Mouse (Mus musculus): ENCODE measurements at regions not wholly inside any gene's neighbourhood (a gene's known extent, or its start where the extent isn't known, plus 50 kb on each side); places are given as distances from the start of the nearest gene placed in this dataset.

- no peaks in the 10 kb centered on the region for H3K27me3 ChIP-seq
- no peak overlapping the region for H3K4me2 ChIP-seq
- H3K9ac ChIP-seq, result no peak overlapping the region
- ATAC-seq (ENCODE audit: low FRiP score), result no peak
- H3K27ac ChIP-seq, result no peak overlapping the region
- no peaks in the 10 kb centered on the region for H3K36me3 ChIP-seq
- H3K4me1 ChIP-seq (replicated peaks), result no peaks in the 10 kb centered on the region
- H3K9me3 ChIP-seq, result no peaks in the 10 kb centered on the region
- WGBS, result 84% methylated on average over 5 of the region's 5 CpGs
- H3K4me3 ChIP-seq, result no peak overlapping the region
Observed at GRCm38 (mm10) chr14:48579985-48580384, 93.6 kb downstream of the Otx2 start.
